Mouse (Mus musculus) forebrain, embryonic 15.5 days (tissue): ENCODE data around the gene Zfp109. TPM values are rescaled to one million over a fixed set of nuclear protein-coding genes. Genes with fewer than 3 reads are reported as not detected.

Source experiments
- ATAC-seq: fragments of 200-750 bp; cut with Nextera tagmentation; replicated peaks from 2 replicates; pipeline ENCODE4 v1.8.0; 2017; ENCODE audit warnings: mild to moderate bottlenecking, moderate TSS enrichment, moderate library complexity
- H3K27ac ChIP-seq: fragments of 300-500 bp; sonication (generic); replicated peaks from 2 replicates; pipeline ENCODE4 v1.5.1; 2015; ENCODE audit warnings: mild to moderate bottlenecking, inconsistent platforms
- H3K27me3 ChIP-seq: fragments of 300-500 bp; sonication (generic); 2 replicates; pipeline ENCODE4 v1.6.1; 2015; ENCODE audit warnings: inconsistent platforms
- H3K36me3 ChIP-seq: fragments of 300-500 bp; sonication (generic); 2 replicates; pipeline ENCODE4 v1.6.1; 2015; ENCODE audit warnings: mild to moderate bottlenecking, inconsistent platforms
- H3K4me1 ChIP-seq: fragments of 300-500 bp; sonication (generic); 2 replicates; pipeline ENCODE4 v1.6.1; 2015; ENCODE audit warnings: inconsistent platforms
- H3K4me2 ChIP-seq: fragments of 300-500 bp; sonication (generic); replicated peaks from 2 replicates; pipeline ENCODE4 v1.6.1; 2015; ENCODE audit warnings: mild to moderate bottlenecking, inconsistent platforms
- H3K4me3 ChIP-seq: fragments of 300-500 bp; sonication (generic); 2 replicates; pipeline ENCODE4 v1.5.1; 2015; ENCODE audit warnings: mild to moderate bottlenecking, inconsistent platforms
- H3K9ac ChIP-seq: fragments of 300-500 bp; sonication (generic); replicated peaks from 2 replicates; pipeline ENCODE4 v1.6.1; 2015; ENCODE audit warnings: mild to moderate bottlenecking, inconsistent platforms
- H3K9me3 ChIP-seq: fragments of 300-500 bp; sonication (generic); 2 replicates; pipeline ENCODE4 v1.6.1; 2016; ENCODE audit warnings: inconsistent platforms
- WGBS: fragments of 180-500 bp; shearing (Covaris S2); methylation state at CpG from one replicate; pipeline ENCODE4 v1.1.7; 2015; ENCODE audit warnings: mixed read lengths; 5-methylcytosine and 5-hydroxymethylcytosine counted together
- polyA plus RNA-seq: library from polyadenylated mRNA; unstranded; fragments of >200 nt; fragmentation: Nextera tagmentation; extraction: Ambion mirVana; gene quantifications from 2 replicates; pipeline ENCODE4 v1.2.1, GENCODE M21; 2015

Gene Zfp109
- polyA plus RNA-seq, 1 experiment from 2014 or later, result 6.2 TPM

DNA sequence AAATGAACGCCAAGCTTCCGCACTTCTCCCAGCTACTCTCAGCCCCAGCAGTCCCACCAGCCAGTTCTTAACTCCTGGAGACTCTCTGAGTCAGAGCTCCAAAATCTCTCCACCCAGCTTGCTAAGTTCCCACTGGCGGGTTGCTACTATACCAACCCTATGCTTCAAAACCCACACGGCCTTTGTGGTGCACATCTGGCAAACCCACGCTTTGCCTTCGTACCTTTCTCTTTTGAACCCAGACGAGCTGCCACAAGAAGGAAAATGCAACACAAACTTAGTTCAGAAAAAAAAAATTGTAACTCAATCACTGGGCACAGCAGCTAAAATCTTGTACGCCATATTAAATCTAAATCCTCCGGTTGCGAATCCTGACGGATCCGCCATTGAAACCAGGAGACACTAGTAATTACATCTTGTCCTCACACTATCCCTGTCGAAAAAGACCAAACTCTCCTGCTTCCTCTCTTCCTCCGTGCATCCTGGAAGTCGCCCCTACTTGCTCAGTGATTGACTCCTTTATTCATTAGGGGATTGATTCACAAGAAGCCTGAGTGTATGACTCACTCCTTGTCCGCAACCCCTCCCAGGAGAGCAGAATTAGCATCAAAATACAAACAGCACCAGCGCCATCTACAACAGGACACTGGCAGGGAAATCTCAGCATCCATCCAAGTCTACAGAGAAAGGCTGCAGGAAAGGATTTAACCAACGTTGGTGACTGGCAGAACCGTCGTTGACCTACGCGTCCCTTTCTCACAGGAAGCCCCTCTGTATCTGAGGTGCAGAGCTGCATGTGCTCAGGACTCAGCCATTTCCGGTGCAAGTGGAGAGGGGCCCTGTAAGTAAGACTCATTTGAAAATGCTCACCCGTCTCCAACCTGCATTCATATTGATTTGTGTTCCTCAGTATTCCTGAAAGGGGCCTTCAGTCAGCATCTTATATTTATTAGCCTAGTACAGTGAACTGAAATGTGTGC lies 31.1 kb upstream of the Zfp109 start:
- peaks cover under 1% of the 10 kb centered on the region for H3K36me3 ChIP-seq
- no peak overlapping the region for H3K9ac ChIP-seq
- no peak overlapping the region for H3K27ac ChIP-seq
- no peaks in the 10 kb centered on the region for H3K27me3 ChIP-seq
- no peak overlapping the region for H3K4me2 ChIP-seq
- no peaks in the 10 kb centered on the region for H3K9me3 ChIP-seq
- WGBS, result 62% methylated on average over 24 of the region's 24 CpGs
- H3K4me1 ChIP-seq, result peaks cover 12% of the 10 kb centered on the region
- no peak overlapping the region for H3K4me3 ChIP-seq
- no peak for ATAC-seq

DNA sequence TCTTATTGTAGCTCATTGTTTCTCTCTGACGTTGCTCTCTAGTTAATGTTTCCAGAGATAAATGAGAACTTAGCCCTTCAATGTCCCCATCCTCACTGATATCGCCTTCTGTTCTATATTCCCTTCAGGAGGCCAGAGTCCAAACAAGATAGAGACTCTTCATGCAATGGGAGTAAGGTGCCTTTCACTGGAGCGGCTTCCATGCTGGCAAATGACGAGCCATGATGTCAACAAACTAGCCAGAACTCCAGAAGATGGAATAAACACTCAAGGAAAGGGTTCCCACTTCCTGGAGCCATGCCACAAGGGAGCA lies 22.6 kb upstream of the Zfp109 start:
- no peaks in the 10 kb centered on the region for H3K9me3 ChIP-seq
- WGBS, result 91% methylated on average over 4 of the region's 4 CpGs

DNA sequence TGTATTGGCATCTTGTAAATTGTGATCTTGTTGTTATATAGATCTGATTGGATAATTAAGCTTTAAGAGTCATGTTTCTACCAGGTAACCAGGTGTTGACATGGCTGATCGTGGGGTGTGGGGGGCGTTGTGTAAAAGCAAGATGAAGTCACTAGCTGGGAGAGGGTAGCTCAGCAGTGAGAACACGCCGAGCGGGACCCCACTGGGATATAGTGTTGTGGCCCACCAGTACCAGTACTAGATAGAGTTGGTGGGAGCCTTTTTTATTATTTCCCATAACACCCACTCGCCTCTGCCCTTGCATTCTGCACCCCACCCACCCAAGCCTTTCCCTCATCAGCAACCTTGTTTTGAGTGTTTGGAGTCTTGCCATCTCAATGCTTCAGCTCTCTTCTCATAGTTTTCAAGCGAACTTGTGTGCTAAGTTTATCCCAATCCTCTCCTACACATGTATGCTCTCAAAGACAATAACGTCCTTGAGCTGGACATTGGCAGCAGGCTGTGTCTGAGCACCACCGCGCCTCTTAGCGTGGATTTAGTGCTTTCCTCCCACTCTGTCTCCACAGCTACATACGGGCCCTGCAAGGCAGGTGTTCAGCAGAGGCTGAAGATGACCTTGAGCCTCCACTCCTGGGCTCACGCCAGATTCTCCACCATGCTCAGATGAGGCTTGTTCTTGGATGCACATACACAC lies 22.1 kb upstream of the Zfp109 start:
- peaks cover 20% of the 10 kb centered on the region for H3K36me3 ChIP-seq
- peaks cover 15% of the 10 kb centered on the region for H3K4me1 ChIP-seq
- WGBS, result 91% methylated on average over 13 of the region's 13 CpGs
- no peak overlapping the region for H3K27ac ChIP-seq
- H3K4me3 ChIP-seq, result no peak overlapping the region
- no peaks in the 10 kb centered on the region for H3K27me3 ChIP-seq
- ATAC-seq, result no peak
- H3K9me3 ChIP-seq, result no peaks in the 10 kb centered on the region
- H3K9ac ChIP-seq, result no peak overlapping the region
- H3K4me2 ChIP-seq, result no peak overlapping the region

More for the DNA sequence above, 22.6 kb upstream of the Zfp109 start:
- Histone ChIP-seq H3K4me2 (no peak overlapping the region), H3K4me3 (no peak overlapping the region), H3K9ac (no peak overlapping the region), H3K27ac (no peak overlapping the region), H3K27me3 (no peaks in the 10 kb centered on the region), H3K4me1 (peaks cover 13% of the 10 kb centered on the region), H3K36me3 (peaks cover 20% of the 10 kb centered on the region)
- ATAC-seq, result no peak

DNA sequence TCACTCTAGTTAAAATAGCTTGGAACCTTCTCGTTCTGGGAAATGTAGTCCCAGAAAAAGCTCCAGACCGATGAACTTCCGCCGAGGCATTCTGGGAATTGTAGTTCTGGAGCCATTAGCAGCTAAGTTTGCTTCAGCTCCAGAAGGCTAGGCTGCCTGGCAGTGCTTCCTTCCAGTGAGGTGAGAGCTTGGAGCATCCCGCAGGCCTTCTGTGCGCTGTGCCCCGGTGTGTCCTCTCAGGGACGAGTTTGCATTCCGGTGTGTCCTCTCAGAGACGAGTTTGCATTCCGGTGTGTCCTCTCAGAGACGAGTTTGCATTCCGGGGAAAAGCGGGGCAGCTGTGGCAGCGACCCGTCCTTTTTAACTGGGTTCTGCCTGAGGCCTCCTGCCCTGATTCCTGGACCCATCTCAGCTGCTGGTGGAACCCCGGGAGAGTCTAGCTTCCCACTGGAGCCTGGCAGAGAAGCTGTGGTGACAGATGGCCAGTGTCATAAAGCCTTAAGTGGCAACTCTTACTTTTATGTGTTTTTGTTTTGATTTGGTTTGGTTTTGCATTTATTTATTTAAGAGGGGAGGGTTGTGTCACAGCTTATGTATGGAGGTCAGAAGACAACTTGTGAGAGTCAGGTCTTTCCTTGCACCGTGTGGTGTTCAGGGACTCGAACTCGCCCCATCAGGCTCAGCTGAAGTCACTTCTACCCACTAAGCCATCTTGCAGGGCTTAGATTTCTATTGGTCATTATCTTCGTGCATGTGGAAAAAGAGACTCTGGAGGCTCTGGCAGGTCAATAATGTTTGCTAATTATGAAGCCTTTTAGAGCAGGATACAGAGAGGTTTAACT lies 17.5 kb upstream of the Zfp109 start, which contains the start of gene Zfp108:
Gene Zfp108 (plus strand): TSS at position 162 of the 842 bp plus-strand sequence.
- Histone ChIP-seq H3K4me2 (peak within 1 kb of the TSS; percentile 66), H3K4me3 (peak within 1 kb of the TSS; percentile 53), H3K4me1 (peaks cover 18% of the 10 kb centered on the region), H3K9me3 (no peaks in the 10 kb centered on the region), H3K27ac (peak within 1 kb of the TSS; percentile 61), H3K27me3 (no peaks in the 10 kb centered on the region), H3K9ac (peak within 1 kb of the TSS; percentile 63), H3K36me3 (no peaks in the 10 kb centered on the region)
- WGBS, result 20% methylated on average over 21 of the region's 21 CpGs
- ATAC-seq, result peak; percentile 92

GRCm38 (mm10) chr7:24253779-24254615 lies 16.6 kb upstream of the Zfp109 start:
- H3K4me1 ChIP-seq, result peaks cover 18% of the 10 kb centered on the region
- H3K4me2 ChIP-seq, result peak overlapping the region; percentile 66
- H3K36me3 ChIP-seq, result no peaks in the 10 kb centered on the region
- no peak overlapping the region for H3K27ac ChIP-seq
- H3K9ac ChIP-seq, result no peak overlapping the region
- no peaks in the 10 kb centered on the region for H3K27me3 ChIP-seq
- WGBS, result 60% methylated on average over 9 of the region's 9 CpGs
- peak; percentile 76 for ATAC-seq
- no peaks in the 10 kb centered on the region for H3K9me3 ChIP-seq
- H3K4me3 ChIP-seq, result peak overlapping the region; percentile 53

GRCm38 (mm10) chr7:24211343-24211742 lies 26.0 kb downstream of the Zfp109 start, which contains the start of gene Zfp111:
TSS of gene Zfp111 (minus strand) at chr7:24211443.
- no peak for ATAC-seq
- no peak within 1 kb of the TSS for H3K4me3 ChIP-seq
- no peaks in the 10 kb centered on the region for H3K9me3 ChIP-seq
- no peak within 1 kb of the TSS for H3K4me2 ChIP-seq
- H3K36me3 ChIP-seq, result no peaks in the 10 kb centered on the region
- no peak within 1 kb of the TSS for H3K9ac ChIP-seq
- WGBS, result 75% methylated on average over 5 of the region's 5 CpGs
- no peak within 1 kb of the TSS for H3K27ac ChIP-seq
- H3K4me1 ChIP-seq, result peaks cover 10% of the 10 kb centered on the region
- no peaks in the 10 kb centered on the region for H3K27me3 ChIP-seq

- no peaks in the 10 kb centered on the region for H3K27me3 ChIP-seq
- H3K9me3 ChIP-seq, result no peaks in the 10 kb centered on the region
- H3K27ac ChIP-seq, result no peak overlapping the region
- no peak overlapping the region for H3K4me3 ChIP-seq
- H3K36me3 ChIP-seq, result peaks cover 6% of the 10 kb centered on the region
- H3K4me2 ChIP-seq, result no peak overlapping the region
- peaks cover 10% of the 10 kb centered on the region for H3K4me1 ChIP-seq
- no peak overlapping the region for H3K9ac ChIP-seq
- ATAC-seq, result no peak
- 83% methylated on average over 2 of the region's 2 CpGs for WGBS
Observed at GRCm38 (mm10) chr7:24210296-24210695, 27.1 kb downstream of the Zfp109 start.

GRCm38 (mm10) chr7:24208282-24208886 lies 29.0 kb downstream of the Zfp109 start:
- H3K27ac ChIP-seq, result no peak overlapping the region
- peaks cover 10% of the 10 kb centered on the region for H3K4me1 ChIP-seq
- peak overlapping the region; percentile 67 for H3K4me2 ChIP-seq
- peak overlapping the region; percentile 68 for H3K4me3 ChIP-seq
- no peaks in the 10 kb centered on the region for H3K9me3 ChIP-seq
- peaks cover 11% of the 10 kb centered on the region for H3K36me3 ChIP-seq
- 59% methylated on average over 7 of the region's 7 CpGs for WGBS
- ATAC-seq, result peak; percentile 63
- H3K9ac ChIP-seq, result no peak overlapping the region
- no peaks in the 10 kb centered on the region for H3K27me3 ChIP-seq

- Histone ChIP-seq H3K4me2 (peak overlapping the region; percentile 67), H3K9me3 (no peaks in the 10 kb centered on the region), H3K27me3 (no peaks in the 10 kb centered on the region), H3K4me3 (peak overlapping the region; percentile 68), H3K4me1 (peaks cover 10% of the 10 kb centered on the region), H3K36me3 (peaks cover 11% of the 10 kb centered on the region), H3K27ac (peak overlapping the region; percentile 46), H3K9ac (peak overlapping the region; percentile 64)
- ATAC-seq, result peak; percentile 87
- 11% methylated on average over 24 of the region's 24 CpGs for WGBS
Observed at GRCm38 (mm10) chr7:24207488-24208261, 29.7 kb downstream of the Zfp109 start.

DNA sequence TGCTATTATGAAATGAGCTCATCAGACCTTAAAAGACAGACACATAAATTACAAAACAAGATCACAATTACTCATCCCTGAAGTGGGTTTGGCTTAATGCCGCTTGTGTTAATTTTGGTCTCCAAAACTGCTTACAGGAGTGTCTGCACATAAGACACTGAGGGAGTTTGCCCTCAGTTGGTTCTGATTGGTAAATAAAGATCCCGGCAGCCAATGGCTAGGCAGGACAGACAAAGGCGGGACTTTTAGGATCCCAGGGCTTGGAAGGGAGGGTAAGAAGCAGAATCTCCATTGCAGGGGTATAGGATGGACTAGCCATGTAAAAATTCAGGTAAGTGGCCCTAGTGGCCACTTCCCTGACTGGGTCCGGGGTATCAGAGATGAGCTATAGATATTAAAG lies 40.4 kb downstream of the Zfp109 start:
- WGBS, result 91% methylated on average over 4 of the region's 4 CpGs
- no peaks in the 10 kb centered on the region for H3K4me1 ChIP-seq
- no peak overlapping the region for H3K27ac ChIP-seq
- no peak for ATAC-seq
- H3K4me3 ChIP-seq, result no peak overlapping the region
- H3K27me3 ChIP-seq, result no peaks in the 10 kb centered on the region
- H3K4me2 ChIP-seq, result no peak overlapping the region
- peaks cover 71% of the 10 kb centered on the region for H3K36me3 ChIP-seq
- no peaks in the 10 kb centered on the region for H3K9me3 ChIP-seq
- H3K9ac ChIP-seq, result no peak overlapping the region
